Mouse (Mus musculus) urinary bladder, postnatal 25 days (tissue): ENCODE data around the gene Ssbp3.

ENCODE experiments used
- DNase-seq: peaks from one replicate; pipeline ENCODE4 v3.0.0; 2022; ENCODE audit warnings: low spot score

The Ssbp3 gene

DNA sequence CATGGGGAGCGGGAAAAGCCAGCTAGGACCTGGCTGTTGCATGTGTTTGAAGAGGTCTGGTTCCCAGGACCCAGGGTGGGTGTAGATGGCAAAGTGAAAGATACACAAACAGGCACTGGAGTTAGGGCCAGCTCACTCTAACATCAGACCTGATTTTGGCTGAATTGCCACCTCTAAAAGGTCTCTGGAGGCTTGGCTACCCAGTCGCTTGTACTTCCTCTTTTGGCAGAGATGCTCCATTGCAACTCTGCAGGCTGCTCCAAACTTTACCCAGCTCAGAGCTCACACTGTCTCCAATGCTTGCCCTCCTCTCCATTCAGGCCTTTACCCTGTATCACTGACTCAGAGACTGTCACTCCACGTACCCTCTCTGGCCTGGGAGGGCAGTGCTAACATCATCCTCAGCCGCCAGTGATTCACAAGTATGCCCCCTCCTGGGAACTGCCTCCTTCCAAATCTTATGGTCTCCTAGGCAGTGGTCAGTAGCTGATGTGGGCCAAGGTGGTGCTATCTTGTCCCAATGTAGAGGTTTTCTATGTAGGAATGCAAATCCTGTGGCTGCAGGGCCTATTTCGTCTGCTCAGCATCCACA, 142.6 kb downstream of the Ssbp3 start:
- no peak for DNase-seq

DNA sequence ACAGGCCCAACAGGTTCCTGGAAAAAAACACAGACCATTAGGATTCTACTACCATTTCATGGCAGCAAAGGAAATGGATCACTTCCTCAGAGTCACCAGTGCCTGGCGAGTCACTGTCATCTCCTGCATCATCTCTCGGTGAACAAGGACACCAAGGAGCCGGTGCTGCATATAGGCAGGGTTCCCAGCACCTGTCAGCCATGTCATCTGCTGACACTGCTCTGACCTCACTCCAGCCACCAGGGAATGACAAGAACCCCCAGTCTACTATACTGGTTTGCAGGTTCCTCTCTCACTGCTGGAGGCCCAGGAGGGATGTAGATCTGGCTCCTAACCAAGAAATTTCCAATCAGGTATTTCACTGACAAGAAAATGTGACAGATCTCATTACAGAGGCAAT, 145.6 kb downstream of the Ssbp3 start:
- no peak for DNase-seq

DNA sequence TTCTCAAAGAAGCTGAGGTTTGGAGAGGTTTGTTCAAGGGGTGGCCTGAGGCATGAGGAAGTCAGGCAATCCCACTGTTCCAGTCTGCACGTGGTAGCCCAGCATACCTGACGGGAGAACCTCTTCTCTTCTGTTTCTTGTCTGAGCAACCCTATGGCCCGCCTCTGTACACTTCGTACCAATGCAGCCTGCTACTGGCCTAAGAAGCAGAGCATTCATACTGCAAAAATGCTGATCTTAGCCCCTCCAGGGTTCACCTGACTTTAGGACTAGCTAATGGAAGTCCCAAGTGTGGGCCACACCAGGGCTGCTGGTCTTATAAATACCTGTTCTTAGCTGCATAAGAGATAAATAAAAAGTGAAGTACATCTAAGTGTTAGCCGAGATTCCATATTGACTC, 147.8 kb downstream of the Ssbp3 start:
- DNase-seq: no peak

DNA sequence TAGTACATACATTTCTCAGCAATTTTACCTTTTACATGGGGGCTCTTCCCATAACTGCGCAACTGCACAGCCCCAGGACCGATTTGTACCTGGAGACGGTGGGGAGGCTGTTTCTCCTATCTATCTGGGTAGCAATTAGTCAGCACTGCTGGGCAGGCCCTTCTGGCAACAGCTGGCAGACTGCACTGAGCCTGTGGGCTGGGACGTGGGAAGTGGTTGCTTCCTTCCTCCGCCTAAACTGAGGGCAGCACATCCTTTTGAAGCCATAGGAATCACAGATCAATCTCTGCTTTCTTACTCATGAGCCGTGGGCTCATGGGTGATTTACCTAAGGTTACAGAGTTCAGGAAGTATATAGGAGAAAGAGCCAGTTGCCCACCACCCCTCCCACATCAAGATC, 148.3 kb downstream of the Ssbp3 start:
- DNase-seq: no peak

DNA sequence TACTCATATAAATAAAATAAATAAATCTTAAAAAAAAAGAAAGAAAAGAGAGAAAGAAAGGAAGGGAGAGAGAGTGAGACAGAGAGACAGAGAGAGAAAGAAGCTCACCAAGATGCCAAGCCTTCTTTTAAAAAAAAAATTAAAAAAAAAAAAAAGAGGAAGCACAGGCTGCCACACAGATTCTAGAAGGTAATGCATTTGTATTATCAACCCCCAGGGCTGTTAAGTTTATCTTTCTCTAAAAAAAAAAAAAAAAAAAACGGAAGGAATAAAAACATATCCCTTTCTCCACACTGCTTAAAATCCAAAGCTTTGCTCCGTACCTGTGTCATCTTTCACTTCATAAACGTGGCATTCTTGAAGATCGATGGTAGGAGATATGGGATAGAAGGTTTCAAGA, 151.1 kb downstream of the Ssbp3 start:
- DNase-seq: no peak

DNA sequence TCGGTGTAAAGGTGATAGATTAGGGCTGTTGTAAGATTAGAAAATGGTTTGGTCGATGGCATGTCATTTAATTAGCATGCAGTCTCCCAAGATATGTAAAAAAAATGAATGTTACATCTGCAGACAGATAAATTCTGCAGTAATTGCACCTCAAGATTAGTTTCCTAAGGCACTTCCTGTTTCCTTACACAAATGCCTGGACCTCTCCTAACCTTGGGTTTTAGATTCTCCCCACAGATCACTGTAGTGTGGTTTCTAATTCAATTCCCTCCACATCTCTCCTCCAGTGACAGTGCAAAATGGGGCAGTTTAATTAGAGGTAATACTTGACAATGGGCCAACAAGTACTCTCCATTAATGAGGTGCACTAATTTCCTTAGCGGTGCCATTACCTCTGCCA, 152.7 kb downstream of the Ssbp3 start:
- DNase-seq: no peak

DNA sequence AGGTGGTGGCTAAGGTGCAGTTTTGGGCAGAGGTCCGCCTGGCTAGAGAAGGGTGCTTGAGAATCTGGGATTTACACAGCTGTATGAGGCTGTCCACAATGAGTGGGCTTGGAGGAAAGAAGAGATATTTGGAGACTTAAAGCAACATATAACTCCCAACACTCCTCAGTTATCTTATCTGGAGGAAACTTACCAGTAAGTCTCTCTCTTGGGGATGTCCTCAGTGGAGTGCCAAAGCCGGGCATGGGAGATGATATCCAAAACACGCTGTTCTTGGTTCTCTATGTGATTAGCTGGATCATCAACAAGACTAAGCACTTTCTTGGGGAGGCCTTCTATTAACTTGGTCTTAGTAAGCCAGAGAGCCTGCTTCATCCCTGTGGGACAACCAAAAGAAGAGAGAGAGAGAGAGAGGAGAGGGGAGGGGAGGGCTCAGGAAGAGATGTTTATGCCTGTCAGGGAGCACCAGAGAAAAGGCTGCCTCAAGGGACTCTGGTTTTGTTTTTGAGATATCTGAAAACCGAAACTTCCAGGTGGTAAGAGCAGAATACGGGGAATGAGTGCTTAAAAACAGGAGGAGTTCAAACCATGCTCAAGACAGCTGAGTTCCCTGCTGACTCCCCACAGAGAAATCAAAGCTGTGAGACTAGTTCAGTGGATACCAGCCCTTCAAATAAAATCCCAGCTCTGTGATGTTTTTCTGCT, 154.0 kb downstream of the Ssbp3 start:
- DNase-seq: no peak

DNA sequence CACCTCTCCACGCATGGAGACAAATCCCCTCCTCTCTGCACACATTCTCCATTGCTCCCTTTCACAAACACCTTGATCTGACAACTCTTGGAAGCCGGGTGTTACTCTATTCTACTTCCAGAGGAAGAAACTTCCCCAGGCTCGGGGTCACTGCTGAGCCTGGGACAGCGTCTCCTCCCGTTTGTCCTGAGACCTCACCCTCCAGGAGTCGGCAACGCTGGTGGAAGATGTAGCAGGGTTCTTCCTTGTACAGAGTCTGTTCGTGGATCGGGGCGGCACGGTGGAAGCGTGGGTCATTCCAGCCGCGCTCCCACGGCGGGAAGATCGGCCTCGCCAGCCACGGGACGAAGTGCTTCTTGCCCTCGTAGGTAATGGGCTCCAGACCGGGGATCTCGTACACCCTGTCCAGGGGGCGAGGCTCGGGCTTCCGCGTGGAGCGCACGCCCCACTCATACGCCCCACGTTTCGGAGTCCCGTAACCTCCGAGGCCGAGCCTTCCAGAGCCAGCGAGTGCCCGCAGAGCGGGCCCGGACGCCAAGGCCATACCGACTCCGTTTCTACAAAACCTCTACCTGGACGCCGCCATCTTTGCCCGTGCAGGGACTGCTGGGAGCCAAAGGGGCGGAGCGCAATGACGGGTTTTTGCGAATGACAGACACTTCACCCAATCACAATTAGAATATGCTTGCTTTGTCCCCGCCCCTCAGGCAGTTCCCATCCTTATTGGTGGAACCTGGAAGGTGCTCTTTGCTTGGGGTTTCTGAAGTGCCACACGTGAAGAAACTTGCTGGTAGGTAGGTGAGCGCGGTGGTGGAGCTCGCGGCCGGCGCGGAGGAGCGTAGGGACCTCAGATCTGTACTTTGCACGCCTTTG, 156.0 kb downstream of the Ssbp3 start, which contains the start of the genes Mrpl37 and Cyb5rl:
Gene Mrpl37, minus strand, starts transcription at position 617 of the 873 bp plus-strand sequence.
Gene Cyb5rl, plus strand, starts transcription at position 737 of the 873 bp plus-strand sequence.
- DNase-seq: peak; percentile 94

- DNase-seq: peak; percentile 30
Measured at GRCm38 (mm10) chr4:107067151-107067840, 156.8 kb downstream of the Ssbp3 start.

- no peak for DNase-seq
Measured at GRCm38 (mm10) chr4:107072343-107072742, 161.8 kb downstream of the Ssbp3 start.

- DNase-seq: no peak
Measured at GRCm38 (mm10) chr4:107075456-107075855, 165.0 kb downstream of the Ssbp3 start.

GRCm38 (mm10) chr4:107078894-107079293, 168.4 kb downstream of the Ssbp3 start:
- DNase-seq: no peak

GRCm38 (mm10) chr4:107079716-107080115, 169.2 kb downstream of the Ssbp3 start:
- no peak for DNase-seq

- no peak for DNase-seq
Measured at GRCm38 (mm10) chr4:107082185-107082584, 171.7 kb downstream of the Ssbp3 start.

DNA sequence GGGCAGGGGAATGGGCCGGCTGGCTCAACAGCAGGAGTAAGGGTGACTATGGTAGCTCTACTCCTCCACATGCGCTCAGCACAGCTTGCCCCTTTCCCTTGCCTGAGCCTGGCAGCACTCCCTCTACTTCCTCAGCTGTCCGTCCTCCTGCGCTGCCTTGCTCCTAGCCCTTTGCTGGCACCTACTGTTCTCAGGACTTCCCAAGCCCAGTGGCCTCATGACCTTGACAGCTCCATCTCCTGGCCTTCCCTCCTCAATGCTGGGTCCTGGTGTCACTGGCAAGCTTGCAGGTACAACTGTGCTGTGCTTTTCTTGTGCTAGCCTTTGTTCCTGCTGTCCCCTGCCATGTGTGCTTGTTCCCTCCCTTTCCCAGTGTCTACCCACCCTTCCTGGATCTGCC, 172.6 kb downstream of the Ssbp3 start:
- no peak for DNase-seq

- DNase-seq: no peak
Measured at GRCm38 (mm10) chr4:107084343-107084742, 173.8 kb downstream of the Ssbp3 start.

GRCm38 (mm10) chr4:107084858-107085257, 174.4 kb downstream of the Ssbp3 start:
- no peak for DNase-seq

DNA sequence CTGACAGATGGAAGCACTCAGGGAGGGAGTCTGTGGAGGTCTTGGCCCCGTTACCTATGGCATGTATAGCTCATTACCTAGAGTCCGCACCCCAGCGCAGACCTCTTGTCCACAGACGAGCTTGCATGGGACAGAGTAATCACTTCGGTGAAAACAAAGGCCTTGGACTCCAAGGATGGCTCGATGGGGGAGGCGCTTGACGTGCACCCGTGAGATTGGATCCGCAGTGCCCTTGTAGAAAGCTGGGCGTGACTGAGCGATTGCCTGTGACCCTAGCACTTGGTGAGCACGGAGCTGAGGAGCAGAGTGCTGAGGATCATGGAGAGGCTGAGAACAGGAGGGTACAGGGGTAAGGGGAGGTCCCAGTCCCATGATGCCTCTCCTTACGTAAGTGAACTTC, 181.2 kb downstream of the Ssbp3 start:
- no peak for DNase-seq

- no peak for DNase-seq
Measured at GRCm38 (mm10) chr4:107094484-107095187, 184.1 kb downstream of the Ssbp3 start.

- no peak for DNase-seq
Measured at GRCm38 (mm10) chr4:107096043-107096442, 185.5 kb downstream of the Ssbp3 start.

- no peak for DNase-seq
Measured at GRCm38 (mm10) chr4:107096841-107097373, 186.4 kb downstream of the Ssbp3 start, which contains the start of gene Cdcp2. Gene Cdcp2, plus strand, starts transcription at chr4:107096891.
